Mouse (Mus musculus) limb, embryonic 14.5 days (tissue): Measurements from ENCODE around the gene Asic3. TPM values are rescaled to one million over a fixed set of nuclear protein-coding genes. Genes with fewer than 3 reads are reported as not detected.

Experiments
- ATAC-seq: fragments of 200-750 bp; cut with Nextera tagmentation; 2 replicates; pipeline ENCODE4 v1.8.0; 2017; ENCODE audit warnings: low read depth, moderate number of reproducible peaks, moderate TSS enrichment; ENCODE audit not compliant: low FRiP score
- DNase-seq: peaks from one replicate; pipeline ENCODE4 v3.0.0-alpha.2; 2015; ENCODE audit warnings: low spot score
- H3K27ac ChIP-seq: fragments of 300-500 bp; sonication (generic); replicated peaks from 2 replicates; pipeline ENCODE4 v1.5.1; 2014; ENCODE audit warnings: low read depth, mild to moderate bottlenecking, low read length, moderate library complexity, mixed read lengths
- H3K27me3 ChIP-seq: fragments of 300-500 bp; sonication (generic); 2 replicates; pipeline ENCODE4 v1.6.1; 2014; ENCODE audit warnings: low read length, mixed read lengths; ENCODE audit not compliant: control insufficient read depth, insufficient read depth
- H3K36me3 ChIP-seq: fragments of 300-500 bp; sonication (generic); 2 replicates; pipeline ENCODE4 v1.6.1; 2014; ENCODE audit warnings: mild to moderate bottlenecking, low read length, moderate library complexity, mixed read lengths; ENCODE audit not compliant: control insufficient read depth, insufficient read depth
- H3K4me1 ChIP-seq: fragments of 300-500 bp; sonication (generic); 2 replicates; pipeline ENCODE4 v1.6.1; 2014; ENCODE audit warnings: antibody characterized with exemption, low read length, mixed read lengths; ENCODE audit not compliant: control insufficient read depth, insufficient read depth
- H3K4me2 ChIP-seq: fragments of 300-500 bp; sonication (generic); replicated peaks from 2 replicates; pipeline ENCODE4 v1.6.1; 2014; ENCODE audit warnings: low read depth, mild to moderate bottlenecking, low read length, moderate library complexity; ENCODE audit not compliant: severe bottlenecking
- H3K4me3 ChIP-seq: fragments of 300-500 bp; sonication (generic); replicated peaks from 2 replicates; pipeline ENCODE4 v1.5.1; 2014; ENCODE audit warnings: low read length
- H3K9ac ChIP-seq: fragments of 300-500 bp; sonication (generic); 2 replicates; pipeline ENCODE4 v1.6.1; 2014; ENCODE audit warnings: mild to moderate bottlenecking, low read depth, low read length, moderate library complexity; ENCODE audit not compliant: severe bottlenecking
- H3K9me3 ChIP-seq: fragments of 300-500 bp; sonication (generic); 2 replicates; pipeline ENCODE4 v1.6.1; 2016; ENCODE audit warnings: low read length; ENCODE audit not compliant: control insufficient read depth
- POLR2A ChIP-seq: fragments of 200-500 bp; IDR thresholded peaks from 2 replicates; pipeline ENCODE4 v1.8.0; 2012; ENCODE audit warnings: inconsistent platforms, mild to moderate bottlenecking, moderate library complexity, borderline replicate concordance; ENCODE audit not compliant: insufficient read depth, insufficient read length; ENCODE audit errors: extremely low read depth
- WGBS: fragments of 180-500 bp; shearing (Covaris S2); extraction: QIAGEN DNeasy Blood & Tissue Kit; methylation state at CpG from one replicate; pipeline ENCODE4 v1.1.7; 2014; 5-methylcytosine and 5-hydroxymethylcytosine counted together
- polyA plus RNA-seq, 2 experiments: library from polyadenylated mRNA; depleted of rRNA in 1 of 2; stranded (reverse) in 1 of 2; unstranded in 1 of 2; fragments of >200 nt; fragmentation: Nextera tagmentation in 1 of 2; extraction: Ambion mirVana in 1 of 2; gene quantifications; 2 replicates each; pipeline versions ENCODE4 v1.2.1 to v1.2.3; 2012 to 2014

Asic3 gene
- polyA plus RNA-seq (2012; rRNA removed) (3.0 and 6.2 TPM in 2 replicates), polyA plus RNA-seq (2014; fragmentation: Nextera tagmentation; extraction: Ambion mirVana) (0.36 and 1.2 TPM in 2 replicates)

GRCm38 (mm10) chr5:24413042-24413693 lies at the start of gene Asic3:
TSS of gene Asic3 (plus strand) at chr5:24413392.
- WGBS = 27% methylated on average over 11 of the region's 11 CpGs
- TF ChIP-seq POLR2A = no peak
- Histone ChIP-seq H3K27ac (no peak within 1 kb of the TSS), H3K27me3 (no peaks in the 10 kb centered on the region), H3K4me2 (0 out of 2 replicates have a peak within 1 kb of the TSS, but pooled peaks have one; percentile 11), H3K9ac (no peak within 1 kb of the TSS), H3K9me3 (no peaks in the 10 kb centered on the region), H3K36me3 (peaks cover 6% of the 10 kb centered on the region; the same call in 1 of the 2 replicates), H3K4me1 (peaks cover 12% of the 10 kb centered on the region), H3K4me3 (no peak within 1 kb of the TSS)
- no peak for DNase-seq
- no peak for ATAC-seq

GRCm38 (mm10) chr5:24363467-24363866 lies 49.7 kb upstream of the Asic3 start:
- 78% methylated on average over 2 of the region's 2 CpGs for WGBS
- Histone ChIP-seq H3K27ac (no peak overlapping the region), H3K4me1 (no peaks in the 10 kb centered on the region), H3K9ac (no peak overlapping the region), H3K4me2 (no peak overlapping the region), H3K36me3 (no peaks in the 10 kb centered on the region), H3K9me3 (no peaks in the 10 kb centered on the region), H3K4me3 (no peak overlapping the region), H3K27me3 (no peaks in the 10 kb centered on the region)
- TF ChIP-seq POLR2A = no peak
- DNase-seq = no peak
- no peak for ATAC-seq

- no peak for TF ChIP-seq POLR2A
- Histone ChIP-seq H3K27ac (no peak overlapping the region), H3K9me3 (no peaks in the 10 kb centered on the region), H3K9ac (no peak overlapping the region), H3K4me1 (no peaks in the 10 kb centered on the region), H3K36me3 (no peaks in the 10 kb centered on the region), H3K4me2 (no peak overlapping the region), H3K27me3 (no peaks in the 10 kb centered on the region), H3K4me3 (no peak overlapping the region)
- no peak for ATAC-seq
- DNase-seq = no peak
- WGBS = 59% methylated on average over 3 of the region's 3 CpGs
These were observed 49.1 kb upstream of the Asic3 start for GRCm38 (mm10) chr5:24364061-24364460.

GRCm38 (mm10) chr5:24364508-24364907 lies 48.7 kb upstream of the Asic3 start, which contains the start of gene Nos3:
TSS of gene Nos3 (plus strand) at chr5:24364810.
- Histone ChIP-seq H3K27me3 (no peaks in the 10 kb centered on the region), H3K9ac (no peak within 1 kb of the TSS), H3K36me3 (no peaks in the 10 kb centered on the region), H3K4me3 (no peak within 1 kb of the TSS), H3K9me3 (no peaks in the 10 kb centered on the region), H3K4me2 (no peak within 1 kb of the TSS; the same call in 1 of the 2 replicates), H3K27ac (no peak within 1 kb of the TSS), H3K4me1 (no peaks in the 10 kb centered on the region)
- TF ChIP-seq POLR2A = no peak
- no peak for ATAC-seq
- no peak for DNase-seq
- WGBS = 59% methylated on average over 12 of the region's 12 CpGs

- Histone ChIP-seq H3K4me2 (no peak overlapping the region; the same call in 1 of the 2 replicates), H3K4me1 (no peaks in the 10 kb centered on the region), H3K27ac (no peak overlapping the region), H3K4me3 (no peak overlapping the region), H3K9ac (no peak overlapping the region), H3K9me3 (no peaks in the 10 kb centered on the region), H3K36me3 (no peaks in the 10 kb centered on the region), H3K27me3 (no peaks in the 10 kb centered on the region)
- no peak for TF ChIP-seq POLR2A
- DNase-seq (no peak), ATAC-seq (no peak)
- 76% methylated on average over 10 of the region's 10 CpGs for WGBS
These were observed 48.2 kb upstream of the Asic3 start for GRCm38 (mm10) chr5:24364963-24365362.

- WGBS = 33% methylated on average over 5 of the region's 5 CpGs
- Histone ChIP-seq H3K9ac (no peak overlapping the region), H3K4me1 (no peaks in the 10 kb centered on the region), H3K36me3 (no peaks in the 10 kb centered on the region), H3K27me3 (no peaks in the 10 kb centered on the region), H3K9me3 (no peaks in the 10 kb centered on the region), H3K4me2 (no peak overlapping the region), H3K4me3 (no peak overlapping the region), H3K27ac (no peak overlapping the region)
- no peak for TF ChIP-seq POLR2A
- ATAC-seq (no peak), DNase-seq (no peak)
These were observed 47.7 kb upstream of the Asic3 start for GRCm38 (mm10) chr5:24365528-24365927.
